In genomic region chr1:134060849-134061569, GRCm38 (mm10) we compare ENCODE assay signal across 8 mouse cellular contexts. TPM values are rescaled to one million over a fixed set of nuclear protein-coding genes. Genes with fewer than 3 reads are reported as not detected.
DNase-seq lines count a peak whose midpoint lies in the region; ATAC-seq lines count a peak whose summit lies in the region.

No protein-coding gene starts in this region.

- no peaks in the 10 kb centered on the region for H3K27me3 ChIP-seq in forebrain, embryonic 11.5 days (ENCODE audit: control insufficient read depth, insufficient read depth, low read length)
- H3K27me3 ChIP-seq in heart, embryonic 16.5 days (ENCODE audit: control insufficient read depth, insufficient read depth, low read length), result no peaks in the 10 kb centered on the region
- peaks cover 50% of the 10 kb centered on the region for H3K27me3 ChIP-seq in liver, embryonic 15.5 days
- H3K27me3 ChIP-seq in neural tube, embryonic 11.5 days (ENCODE audit: control insufficient read depth, insufficient read depth, low read length), result no peaks in the 10 kb centered on the region
- H3K27me3 ChIP-seq in stomach, embryonic 16.5 days (ENCODE audit: control insufficient read depth, insufficient read depth, low read length), result no peaks in the 10 kb centered on the region

- H3K9me3 ChIP-seq in forebrain, embryonic 11.5 days (ENCODE audit: control insufficient read depth, low read length), result no peaks in the 10 kb centered on the region
- no peaks in the 10 kb centered on the region for H3K9me3 ChIP-seq in heart, embryonic 16.5 days (replicated peaks; ENCODE audit: control insufficient read depth, low read length)
- H3K9me3 ChIP-seq in liver, embryonic 15.5 days (replicated peaks), result no peaks in the 10 kb centered on the region
- H3K9me3 ChIP-seq in neural tube, embryonic 11.5 days (ENCODE audit: control insufficient read depth, low read length), result no peaks in the 10 kb centered on the region
- no peaks in the 10 kb centered on the region for H3K9me3 ChIP-seq in stomach, embryonic 16.5 days (replicated peaks; ENCODE audit: control insufficient read depth, low read length)

- peak overlapping the region; percentile 26; the same call in 1 of the 2 replicates for H3K4me3 ChIP-seq in forebrain, embryonic 11.5 days (ENCODE audit: low read depth, low read length)
- H3K4me3 ChIP-seq in heart, embryonic 16.5 days (ENCODE audit: low read length), result peak overlapping the region; percentile 51
- H3K4me3 ChIP-seq in liver, embryonic 15.5 days (replicated peaks), result peak overlapping the region; percentile 61
- H3K4me3 ChIP-seq in neural tube, embryonic 11.5 days (ENCODE audit: low read depth, low read length), result peak overlapping the region; percentile 12; the same call in 1 of the 2 replicates
- peak overlapping the region; percentile 40 for H3K4me3 ChIP-seq in stomach, embryonic 16.5 days (replicated peaks; ENCODE audit: low read length)

- peak overlapping the region; percentile 50 for H3K4me2 ChIP-seq in forebrain, embryonic 11.5 days (ENCODE audit: low read depth, low read length, severe bottlenecking)
- peak overlapping the region; percentile 88 for H3K4me2 ChIP-seq in heart, embryonic 16.5 days (ENCODE audit: low read depth, low read length)
- H3K4me2 ChIP-seq in liver, embryonic 15.5 days, result peak overlapping the region; percentile 98
- H3K4me2 ChIP-seq in neural tube, embryonic 11.5 days (ENCODE audit: low read depth), result peak overlapping the region; percentile 64
- H3K4me2 ChIP-seq in stomach, embryonic 16.5 days (ENCODE audit: low read depth, low read length), result peak overlapping the region; percentile 72

- peak overlapping the region; percentile 59 for H3K9ac ChIP-seq in forebrain, embryonic 11.5 days (ENCODE audit: low read length)
- H3K9ac ChIP-seq in heart, embryonic 16.5 days (ENCODE audit: low read length), result peak overlapping the region; percentile 85
- H3K9ac ChIP-seq in liver, embryonic 15.5 days, result peak overlapping the region; percentile 77
- peak overlapping the region; percentile 58 for H3K9ac ChIP-seq in neural tube, embryonic 11.5 days (ENCODE audit: low read length)
- H3K9ac ChIP-seq in stomach, embryonic 16.5 days (ENCODE audit: low read length), result peak overlapping the region; percentile 71

- DNase-seq in CD8-positive naive resting alpha-beta T cell, adult 2 months (ENCODE audit: low read depth in 2 of 2, low spot score in 2 of 2), result peak; percentile 87 to 88
- peak; percentile 76 for DNase-seq in c-Kit-positive CD71-negative TER-119-negative erythroid progenitor cells, embryonic 14.5 days (ENCODE audit: low read depth)
- peak; percentile 93 for DNase-seq in forebrain, embryonic 11.5 days (ENCODE audit: low spot score)
- peak; percentile 89 to 96 for DNase-seq in kidney, postnatal 25 days
- DNase-seq in neural tube, embryonic 11.5 days (ENCODE audit: low spot score), result peak; percentile 88

- peak; percentile 73 for ATAC-seq in forebrain, embryonic 11.5 days (replicated peaks; ENCODE audit: low FRiP score)
- peak; percentile 92 for ATAC-seq in heart, embryonic 16.5 days (replicated peaks; ENCODE audit: extremely low read depth, insufficient read depth, low FRiP score)
- ATAC-seq in liver, embryonic 15.5 days (ENCODE audit: insufficient read depth), result peak; percentile 95
- peak; percentile 68 for ATAC-seq in neural tube, embryonic 11.5 days (ENCODE audit: insufficient read depth, low FRiP score, low TSS enrichment)
- ATAC-seq in stomach, embryonic 16.5 days (ENCODE audit: insufficient read depth, low FRiP score), result peak; percentile 92

- H3K4me1 ChIP-seq in forebrain, embryonic 11.5 days (replicated peaks; ENCODE audit: control insufficient read depth, insufficient read depth, low read length), result peaks cover 43% of the 10 kb centered on the region
- H3K4me1 ChIP-seq in heart, embryonic 16.5 days (ENCODE audit: control insufficient read depth, insufficient read depth, low read length), result peaks cover 53% of the 10 kb centered on the region
- peaks cover 97% of the 10 kb centered on the region for H3K4me1 ChIP-seq in liver, embryonic 15.5 days (replicated peaks)
- H3K4me1 ChIP-seq in neural tube, embryonic 11.5 days (ENCODE audit: control insufficient read depth, insufficient read depth, low read length), result peaks cover 50% of the 10 kb centered on the region
- peaks cover 60% of the 10 kb centered on the region for H3K4me1 ChIP-seq in stomach, embryonic 16.5 days (ENCODE audit: control insufficient read depth, insufficient read depth, low read length)

- 1% methylated on average over 31 of the region's 31 CpGs for WGBS in forebrain, embryonic 11.5 days
- 2% methylated on average over 31 of the region's 31 CpGs for WGBS in heart, embryonic 16.5 days
- 6% methylated on average over 31 of the region's 31 CpGs for WGBS in liver, embryonic 15.5 days (ENCODE audit: insufficient replicate concordance)
- WGBS in neural tube, embryonic 11.5 days, result 1% methylated on average over 31 of the region's 31 CpGs
- WGBS in stomach, embryonic 16.5 days, result 2% methylated on average over 31 of the region's 31 CpGs

- no peaks in the 10 kb centered on the region for H3K36me3 ChIP-seq in forebrain, embryonic 11.5 days (ENCODE audit: control insufficient read depth, insufficient read depth, low read length)
- no peaks in the 10 kb centered on the region for H3K36me3 ChIP-seq in heart, embryonic 16.5 days (ENCODE audit: control insufficient read depth, insufficient read depth)
- no peaks in the 10 kb centered on the region for H3K36me3 ChIP-seq in liver, embryonic 15.5 days (replicated peaks)
- H3K36me3 ChIP-seq in neural tube, embryonic 11.5 days (ENCODE audit: control insufficient read depth, insufficient read depth, low read length), result no peaks in the 10 kb centered on the region
- no peaks in the 10 kb centered on the region for H3K36me3 ChIP-seq in stomach, embryonic 16.5 days (ENCODE audit: control insufficient read depth, insufficient read depth, low read length)

- H3K27ac ChIP-seq in forebrain, embryonic 11.5 days (ENCODE audit: low read depth, low read length), result peak overlapping the region; percentile 100
- H3K27ac ChIP-seq in heart, embryonic 16.5 days (ENCODE audit: low read length), result peak overlapping the region; percentile 99
- H3K27ac ChIP-seq in liver, embryonic 15.5 days (replicated peaks), result peak overlapping the region; percentile 99
- H3K27ac ChIP-seq in neural tube, embryonic 11.5 days (ENCODE audit: low read depth, low read length), result peak overlapping the region; percentile 99
- H3K27ac ChIP-seq in stomach, embryonic 16.5 days (ENCODE audit: low read length), result peak overlapping the region; percentile 100

RNA-seq across cellular contexts. Expression of gene Btg2, which starts 17.9 kb away (rescaled TPM):
- polyA plus RNA-seq in forebrain, embryonic 11.5 days (2014; fragmentation: Nextera tagmentation; extraction: Ambion mirVana), result 110 TPM in 2 replicates
- polyA plus RNA-seq in heart, embryonic 16.5 days (2015; fragmentation: Nextera tagmentation; extraction: Ambion mirVana), result 49.5 and 50.9 TPM in 2 replicates
- 103 and 108 TPM in 2 replicates for polyA plus RNA-seq in liver, embryonic 15.5 days (2015; fragmentation: Nextera tagmentation; extraction: Ambion mirVana)
- 97.9 and 110 TPM in 2 replicates for polyA plus RNA-seq in neural tube, embryonic 11.5 days (2014; fragmentation: Nextera tagmentation; extraction: Ambion mirVana)
- 98.5 and 110 TPM in 2 replicates for polyA plus RNA-seq in stomach, embryonic 16.5 days (2015; fragmentation: Nextera tagmentation; extraction: Ambion mirVana)

RNA-seq across cellular contexts. Expression of gene Fmod, which starts 24.0 kb away (rescaled TPM):
- 2.2 and 3.6 TPM in 2 replicates for polyA plus RNA-seq in forebrain, embryonic 11.5 days (2014; fragmentation: Nextera tagmentation; extraction: Ambion mirVana)
- 23.6 and 29.5 TPM in 2 replicates for polyA plus RNA-seq in heart, embryonic 16.5 days (2015; fragmentation: Nextera tagmentation; extraction: Ambion mirVana)
- polyA plus RNA-seq in liver, embryonic 15.5 days (2015; fragmentation: Nextera tagmentation; extraction: Ambion mirVana), result 2.6 and 3.3 TPM in 2 replicates
- 16.0 and 16.7 TPM in 2 replicates for polyA plus RNA-seq in neural tube, embryonic 11.5 days (2014; fragmentation: Nextera tagmentation; extraction: Ambion mirVana)
- 12.3 and 13.1 TPM in 2 replicates for polyA plus RNA-seq in stomach, embryonic 16.5 days (2015; fragmentation: Nextera tagmentation; extraction: Ambion mirVana)

RNA-seq across cellular contexts. Expression of gene Chit1, which starts 50.0 kb away (rescaled TPM):
- not detected in 2 replicates for polyA plus RNA-seq in forebrain, embryonic 11.5 days (2014; fragmentation: Nextera tagmentation; extraction: Ambion mirVana)
- polyA plus RNA-seq in heart, embryonic 16.5 days (2015; fragmentation: Nextera tagmentation; extraction: Ambion mirVana), result 0.31 and 0.46 TPM in 2 replicates
- 0.07 and 0.20 TPM in 2 replicates for polyA plus RNA-seq in liver, embryonic 15.5 days (2015; fragmentation: Nextera tagmentation; extraction: Ambion mirVana)
- 0.15 TPM in 1 of 2 replicates, not detected in the other for polyA plus RNA-seq in neural tube, embryonic 11.5 days (2014; fragmentation: Nextera tagmentation; extraction: Ambion mirVana)
- 4.8 and 8.4 TPM in 2 replicates for polyA plus RNA-seq in stomach, embryonic 16.5 days (2015; fragmentation: Nextera tagmentation; extraction: Ambion mirVana)

Comparison
In these comparisons a context has a peak if more than half of its experiments do, and no peak if none do; other contexts are left out.
1. Peak in every context shown above with its lines: DNase-seq, ATAC-seq, H3K4me3 ChIP-seq and H3K27ac ChIP-seq.